Mouse (Mus musculus) lung, embryonic 15.5 days (tissue): ENCODE measurements at regions not wholly inside any gene's neighbourhood (a gene's known extent, or its start where the extent isn't known, plus 50 kb on each side); places are given as distances from the start of the nearest gene placed in this dataset.
A peak's percentile ranks its signal among the peaks of the same experiment; 100 is the strongest.

Source experiments
- ATAC-seq: fragments of 200-750 bp; cut with Nextera tagmentation; 2 replicates; pipeline ENCODE4 v1.8.0; 2017; ENCODE audit warnings: moderate number of reproducible peaks, borderline replicate concordance; ENCODE audit not compliant: low FRiP score, low TSS enrichment; ENCODE audit errors: extremely low read depth
- H3K27ac ChIP-seq: fragments of 300-500 bp; sonication (generic); 2 replicates; pipeline ENCODE4 v1.5.1; 2015; ENCODE audit warnings: moderate library complexity, mild to moderate bottlenecking, inconsistent platforms
- H3K27me3 ChIP-seq: fragments of 300-500 bp; sonication (generic); 2 replicates; pipeline ENCODE4 v1.6.1; 2015; ENCODE audit warnings: inconsistent platforms
- H3K36me3 ChIP-seq: fragments of 300-500 bp; sonication (generic); 2 replicates; pipeline ENCODE4 v1.6.1; 2015; ENCODE audit warnings: inconsistent platforms
- H3K4me1 ChIP-seq: fragments of 300-500 bp; sonication (generic); 2 replicates; pipeline ENCODE4 v1.6.1; 2015; ENCODE audit warnings: inconsistent platforms
- H3K4me2 ChIP-seq: fragments of 300-500 bp; sonication (generic); 2 replicates; pipeline ENCODE4 v1.6.1; 2015; ENCODE audit warnings: inconsistent platforms, mild to moderate bottlenecking, moderate library complexity
- H3K4me3 ChIP-seq: fragments of 300-500 bp; sonication (generic); 2 replicates; pipeline ENCODE4 v1.5.1; 2015; ENCODE audit warnings: mild to moderate bottlenecking, inconsistent platforms
- H3K9ac ChIP-seq: fragments of 300-500 bp; sonication (generic); 2 replicates; pipeline ENCODE4 v1.6.1; 2015; ENCODE audit warnings: inconsistent platforms
- H3K9me3 ChIP-seq: fragments of 300-500 bp; sonication (generic); 2 replicates; pipeline ENCODE4 v1.6.1; 2016; ENCODE audit warnings: inconsistent platforms
- WGBS: fragments of 180-500 bp; shearing (Covaris S2); methylation state at CpG from one replicate; pipeline ENCODE4 v1.1.7; 2015; 5-methylcytosine and 5-hydroxymethylcytosine counted together

DNA sequence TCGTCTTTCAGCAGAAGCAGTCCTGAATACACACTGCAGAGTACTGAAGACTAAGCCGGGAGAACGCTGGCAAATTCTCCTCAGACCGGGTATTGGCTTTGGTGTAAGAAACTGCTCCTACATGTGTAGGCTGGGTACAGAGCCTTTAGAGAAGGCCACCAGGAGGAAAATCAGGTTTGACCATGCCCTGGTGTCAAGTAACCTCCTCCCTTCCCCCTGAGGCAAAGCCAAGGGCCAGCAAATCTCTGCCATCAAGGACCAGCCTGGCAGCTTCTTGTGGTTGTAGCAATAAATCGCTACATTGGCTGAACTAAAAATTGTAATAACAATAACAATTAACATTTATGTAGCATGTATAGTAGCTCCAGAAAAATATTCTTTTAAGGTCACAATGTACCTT lies 237.8 kb downstream of the Snx10 start:
- Histone ChIP-seq H3K9me3 (no peaks in the 10 kb centered on the region), H3K9ac (no peak overlapping the region), H3K4me1 (no peaks in the 10 kb centered on the region), H3K4me2 (no peak overlapping the region), H3K27me3 (no peaks in the 10 kb centered on the region), H3K36me3 (no peaks in the 10 kb centered on the region), H3K4me3 (no peak overlapping the region), H3K27ac (no peak overlapping the region)
- ATAC-seq = no peak
- 52% methylated on average over 5 of the region's 5 CpGs for WGBS

DNA sequence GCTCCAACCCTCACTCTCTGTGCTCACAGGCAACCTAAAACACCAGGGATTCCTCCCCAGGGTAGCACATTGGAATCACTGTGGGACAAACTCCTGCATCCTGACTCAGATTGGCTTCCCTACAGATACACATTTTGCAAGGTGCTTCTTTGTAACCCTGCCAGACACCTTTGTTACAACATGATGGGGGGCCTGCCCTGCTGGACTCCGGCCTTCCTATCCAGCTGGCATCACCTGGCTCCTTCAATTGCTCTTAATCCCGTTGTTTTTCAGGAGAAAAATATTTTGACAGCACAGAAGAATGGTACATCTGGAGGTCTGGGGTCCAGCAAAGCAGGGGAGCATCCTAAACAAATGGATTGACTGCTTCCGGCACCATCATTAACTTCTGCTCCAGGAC lies 242.8 kb downstream of the Snx10 start:
- Histone ChIP-seq H3K36me3 (no peaks in the 10 kb centered on the region), H3K4me2 (no peak overlapping the region), H3K9ac (no peak overlapping the region), H3K4me3 (no peak overlapping the region), H3K9me3 (no peaks in the 10 kb centered on the region), H3K27me3 (0 out of 2 replicates have a peak, but pooled peaks cover 9% of the 10 kb centered on the region), H3K4me1 (peaks cover 9% of the 10 kb centered on the region), H3K27ac (no peak overlapping the region)
- ATAC-seq = no peak
- WGBS = 39% methylated on average over 3 of the region's 3 CpGs

DNA sequence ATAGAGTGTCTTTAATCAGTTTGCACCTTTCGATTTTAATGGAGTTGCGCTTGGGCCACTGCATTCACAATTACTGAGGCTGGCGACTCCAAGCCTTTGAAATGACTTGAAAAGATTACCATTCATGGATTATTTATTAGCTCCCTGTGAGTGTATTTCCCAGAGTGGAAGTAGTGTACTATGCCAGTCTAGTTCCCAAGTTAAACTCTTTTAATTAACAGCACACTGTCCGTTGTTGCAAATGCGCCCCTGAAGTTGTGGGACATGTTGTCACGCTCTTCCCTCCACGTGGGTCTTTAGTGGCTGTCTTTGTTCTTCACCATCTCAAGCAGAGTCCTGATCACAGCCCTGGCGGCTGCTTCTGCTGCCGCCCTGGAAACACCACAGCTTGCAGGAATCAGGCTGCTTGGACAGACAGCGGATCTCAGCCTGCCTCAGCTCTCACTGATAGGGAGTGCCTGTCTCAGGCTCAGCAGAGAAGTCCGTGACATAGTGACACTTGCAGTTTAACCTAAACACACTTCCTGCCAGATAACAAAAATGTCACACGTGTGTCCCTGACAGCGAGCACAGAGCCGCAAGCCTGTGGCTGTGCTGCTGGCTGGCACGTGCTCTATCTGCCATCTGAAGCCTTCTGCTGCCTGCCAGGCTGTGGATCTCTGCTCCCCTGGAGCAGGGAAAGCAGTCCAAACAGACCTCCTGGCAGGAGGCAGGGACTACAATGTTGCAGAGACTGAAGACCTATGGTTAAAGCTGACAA lies 244.1 kb downstream of the Snx10 start:
- peak; percentile 46; the same call in 1 of the 2 replicates for ATAC-seq
- Histone ChIP-seq H3K27ac (no peak overlapping the region), H3K4me2 (peak overlapping the region; percentile 51), H3K4me1 (peaks cover 9% of the 10 kb centered on the region), H3K9me3 (no peaks in the 10 kb centered on the region), H3K27me3 (0 out of 2 replicates have a peak, but pooled peaks cover 12% of the 10 kb centered on the region), H3K36me3 (no peaks in the 10 kb centered on the region), H3K4me3 (peak overlapping the region; percentile 8; the same call in 1 of the 2 replicates), H3K9ac (no peak overlapping the region)
- 12% methylated on average over 15 of the region's 15 CpGs for WGBS

DNA sequence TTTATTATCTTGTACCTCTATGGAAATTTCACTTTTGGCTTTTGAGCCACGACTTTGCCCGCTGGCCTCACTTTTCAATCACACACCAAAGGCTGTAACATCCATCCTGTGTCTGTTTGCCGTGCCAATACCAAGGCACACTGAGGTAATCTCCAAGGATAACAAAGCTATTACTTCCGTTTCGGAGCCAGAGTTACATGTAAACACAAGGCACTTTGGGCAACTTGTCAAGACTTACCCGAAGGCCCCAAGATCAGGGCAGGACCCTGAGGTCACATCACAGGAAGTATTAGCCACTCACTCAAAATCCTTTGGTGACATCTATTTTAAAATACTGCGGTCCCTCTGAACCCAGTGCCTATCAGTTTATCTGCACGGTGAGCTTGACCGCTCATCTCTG lies 241.3 kb downstream of the Skap2 start:
- no peak overlapping the region for H3K27ac ChIP-seq
- H3K4me1 ChIP-seq = peaks cover 9% of the 10 kb centered on the region
- H3K36me3 ChIP-seq = no peaks in the 10 kb centered on the region
- H3K9ac ChIP-seq = no peak overlapping the region
- WGBS = 38% methylated on average over 9 of the region's 9 CpGs
- H3K4me2 ChIP-seq = no peak overlapping the region
- no peaks in the 10 kb centered on the region for H3K9me3 ChIP-seq
- ATAC-seq = no peak
- 0 out of 2 replicates have a peak, but pooled peaks cover 12% of the 10 kb centered on the region for H3K27me3 ChIP-seq
- H3K4me3 ChIP-seq = no peak overlapping the region

DNA sequence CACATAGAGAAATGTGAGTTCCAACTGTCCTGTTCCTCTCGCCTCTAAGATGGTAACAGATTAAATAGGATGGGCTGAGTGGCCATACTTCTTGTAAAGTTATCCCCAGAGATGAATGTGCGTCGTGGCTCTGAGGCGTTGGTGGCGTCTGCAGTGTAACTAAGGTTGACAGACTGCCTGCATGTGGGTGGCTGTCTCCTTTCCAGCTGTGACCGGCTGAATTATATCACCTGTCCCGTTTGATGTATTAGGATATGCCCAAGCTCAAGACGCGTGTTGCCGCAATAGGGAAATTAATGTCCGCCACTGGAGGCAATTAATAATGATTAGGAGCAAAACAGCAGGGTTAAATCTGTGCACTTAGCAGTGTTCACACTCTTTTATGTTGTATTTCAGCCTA lies 240.9 kb downstream of the Skap2 start:
- H3K9me3 ChIP-seq = no peaks in the 10 kb centered on the region
- H3K27ac ChIP-seq = no peak overlapping the region
- H3K36me3 ChIP-seq = no peaks in the 10 kb centered on the region
- WGBS = 36% methylated on average over 11 of the region's 11 CpGs
- no peak overlapping the region for H3K4me3 ChIP-seq
- peaks cover 9% of the 10 kb centered on the region for H3K4me1 ChIP-seq
- no peak overlapping the region for H3K4me2 ChIP-seq
- H3K27me3 ChIP-seq = 0 out of 2 replicates have a peak, but pooled peaks cover 12% of the 10 kb centered on the region
- H3K9ac ChIP-seq = no peak overlapping the region
- no peak for ATAC-seq

DNA sequence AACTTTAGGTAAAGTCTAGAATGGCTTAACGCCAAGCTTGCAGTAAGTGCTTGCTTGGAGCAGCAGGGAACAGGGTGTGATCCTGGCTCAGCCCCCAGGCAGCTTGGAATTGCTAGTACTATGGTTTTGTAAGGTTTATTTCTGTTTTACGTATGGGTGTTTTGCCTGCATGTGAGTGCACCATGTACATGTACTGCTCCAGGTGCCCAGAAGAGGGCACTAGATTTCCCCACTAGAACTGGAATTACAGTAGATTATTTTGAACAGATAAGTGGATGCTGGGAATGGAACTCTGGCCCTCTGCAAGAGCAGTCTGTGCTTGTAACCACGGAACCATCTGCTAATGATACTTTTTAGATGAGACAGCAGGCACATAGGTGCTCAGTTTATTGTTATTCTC lies 237.6 kb downstream of the Skap2 start:
- Histone ChIP-seq H3K4me1 (no peaks in the 10 kb centered on the region), H3K9ac (no peak overlapping the region), H3K9me3 (no peaks in the 10 kb centered on the region), H3K4me3 (no peak overlapping the region), H3K27me3 (0 out of 2 replicates have a peak, but pooled peaks cover 6% of the 10 kb centered on the region), H3K4me2 (no peak overlapping the region), H3K36me3 (no peaks in the 10 kb centered on the region), H3K27ac (no peak overlapping the region)
- ATAC-seq = no peak
- 81% methylated on average over 3 of the region's 3 CpGs for WGBS

DNA sequence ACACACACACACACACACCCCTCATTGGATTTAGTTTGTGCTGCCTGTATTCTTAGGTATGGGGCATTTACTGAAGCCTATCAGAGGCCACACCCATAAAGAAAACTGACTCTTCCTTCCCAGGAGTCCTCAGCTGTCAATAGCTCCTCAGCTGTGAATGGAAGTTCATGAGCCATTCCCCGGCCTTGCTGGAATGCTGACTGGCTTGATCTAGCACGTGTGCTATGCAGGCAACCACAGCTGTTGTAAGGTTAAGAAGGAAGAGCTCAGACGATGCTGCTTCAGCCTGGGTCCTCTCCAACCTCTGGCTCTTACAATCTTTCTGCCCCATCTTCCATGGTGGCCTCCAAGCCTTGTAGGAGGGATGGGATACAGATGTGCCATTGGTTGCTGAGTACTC lies 226.7 kb downstream of the Skap2 start:
- Histone ChIP-seq H3K4me1 (no peaks in the 10 kb centered on the region), H3K4me3 (no peak overlapping the region), H3K9ac (no peak overlapping the region), H3K27ac (no peak overlapping the region), H3K27me3 (no peaks in the 10 kb centered on the region), H3K9me3 (no peaks in the 10 kb centered on the region), H3K4me2 (no peak overlapping the region), H3K36me3 (no peaks in the 10 kb centered on the region)
- WGBS = 26% methylated on average over 3 of the region's 3 CpGs
- no peak for ATAC-seq

DNA sequence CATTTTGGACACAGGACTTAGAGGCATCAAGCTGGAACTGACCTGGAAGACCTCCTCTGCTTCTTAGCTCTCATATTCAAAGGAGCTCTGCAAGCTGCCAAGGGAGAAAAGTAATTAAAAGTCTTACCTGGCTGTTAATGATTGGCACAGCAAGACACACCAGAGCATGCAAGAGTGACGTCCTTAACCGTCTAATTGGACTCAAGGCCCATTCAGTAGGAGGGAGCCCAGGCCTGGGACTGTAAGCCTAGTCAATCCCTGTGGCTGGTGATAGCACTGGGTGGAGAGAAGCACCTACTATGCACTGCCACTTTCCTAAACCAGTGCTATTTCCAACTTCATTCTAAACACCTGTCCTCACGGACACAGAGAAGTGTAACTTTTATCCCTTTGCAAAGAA lies 225.5 kb downstream of the Skap2 start:
- Histone ChIP-seq H3K9me3 (no peaks in the 10 kb centered on the region), H3K9ac (no peak overlapping the region), H3K36me3 (no peaks in the 10 kb centered on the region), H3K27ac (no peak overlapping the region), H3K4me3 (no peak overlapping the region), H3K4me1 (no peaks in the 10 kb centered on the region), H3K4me2 (no peak overlapping the region), H3K27me3 (no peaks in the 10 kb centered on the region)
- no peak for ATAC-seq
- WGBS = 68% methylated on average over 3 of the region's 3 CpGs

DNA sequence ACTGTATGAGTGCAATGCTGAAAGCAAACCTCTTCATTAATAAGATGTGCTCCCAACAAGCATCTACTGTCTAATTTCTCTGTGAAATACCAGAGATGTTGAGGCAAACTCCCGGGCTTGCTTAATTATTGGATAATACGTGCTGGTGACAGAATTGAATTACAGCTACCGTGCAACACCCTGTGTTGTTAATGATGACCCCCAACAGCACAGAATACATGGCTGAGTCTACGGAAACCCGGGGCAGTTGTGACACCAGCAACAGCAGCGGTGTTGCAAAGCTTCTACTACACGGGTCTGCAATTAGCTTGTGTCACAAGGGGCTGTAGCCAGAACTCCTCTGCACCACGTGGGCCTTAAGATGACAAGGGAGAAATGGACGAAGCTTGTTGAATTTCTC lies 224.2 kb downstream of the Skap2 start:
- no peak overlapping the region for H3K4me2 ChIP-seq
- H3K9me3 ChIP-seq = no peaks in the 10 kb centered on the region
- H3K36me3 ChIP-seq = no peaks in the 10 kb centered on the region
- WGBS = 78% methylated on average over 9 of the region's 9 CpGs
- ATAC-seq = no peak
- no peaks in the 10 kb centered on the region for H3K4me1 ChIP-seq
- H3K9ac ChIP-seq = no peak overlapping the region
- no peak overlapping the region for H3K4me3 ChIP-seq
- H3K27me3 ChIP-seq = no peaks in the 10 kb centered on the region
- H3K27ac ChIP-seq = no peak overlapping the region

DNA sequence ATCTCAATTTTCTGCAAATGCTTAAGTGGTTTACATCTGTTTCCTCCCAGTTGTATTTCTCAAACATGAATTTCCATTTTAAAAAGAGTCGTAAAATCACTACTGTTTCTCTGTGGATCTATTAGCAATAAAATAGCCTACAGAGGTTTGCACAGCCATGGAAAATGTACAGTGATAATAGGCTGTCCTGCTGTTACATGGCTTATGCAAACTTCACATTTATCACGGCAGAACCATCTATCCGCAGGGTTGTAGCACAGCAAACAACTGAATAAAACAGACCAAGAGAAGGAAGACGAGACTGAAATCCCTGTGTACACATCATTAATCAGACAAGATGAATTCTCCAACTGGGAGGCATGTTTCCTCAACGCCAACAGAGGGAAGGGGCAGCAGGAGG lies 222.1 kb downstream of the Skap2 start:
- no peak overlapping the region for H3K27ac ChIP-seq
- H3K9me3 ChIP-seq = no peaks in the 10 kb centered on the region
- 41% methylated on average over 5 of the region's 5 CpGs for WGBS
- H3K4me1 ChIP-seq = no peaks in the 10 kb centered on the region
- H3K9ac ChIP-seq = no peak overlapping the region
- no peaks in the 10 kb centered on the region for H3K36me3 ChIP-seq
- H3K27me3 ChIP-seq = no peaks in the 10 kb centered on the region
- H3K4me3 ChIP-seq = no peak overlapping the region
- no peak for ATAC-seq
- no peak overlapping the region for H3K4me2 ChIP-seq

DNA sequence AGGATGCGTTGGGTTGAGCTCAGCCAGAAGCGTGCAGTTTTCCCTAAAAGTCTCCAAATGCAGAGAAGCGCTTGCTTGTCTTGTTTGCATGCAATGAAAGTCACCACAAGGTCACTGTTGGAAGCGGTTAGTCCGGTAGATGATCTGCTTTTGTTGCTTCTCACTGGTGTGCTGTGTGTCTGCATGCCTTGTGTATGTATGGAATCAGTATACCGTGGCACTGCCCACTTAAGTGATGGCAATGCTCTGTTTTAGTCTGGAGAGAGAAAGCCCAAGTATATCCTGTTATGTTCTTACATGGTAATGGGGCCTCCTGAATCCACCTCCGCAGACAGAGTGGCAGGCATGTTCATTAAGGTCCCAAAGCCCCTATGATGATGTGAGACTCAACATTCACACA lies 221.7 kb downstream of the Skap2 start:
- WGBS = 78% methylated on average over 7 of the region's 7 CpGs
- no peak for ATAC-seq

DNA sequence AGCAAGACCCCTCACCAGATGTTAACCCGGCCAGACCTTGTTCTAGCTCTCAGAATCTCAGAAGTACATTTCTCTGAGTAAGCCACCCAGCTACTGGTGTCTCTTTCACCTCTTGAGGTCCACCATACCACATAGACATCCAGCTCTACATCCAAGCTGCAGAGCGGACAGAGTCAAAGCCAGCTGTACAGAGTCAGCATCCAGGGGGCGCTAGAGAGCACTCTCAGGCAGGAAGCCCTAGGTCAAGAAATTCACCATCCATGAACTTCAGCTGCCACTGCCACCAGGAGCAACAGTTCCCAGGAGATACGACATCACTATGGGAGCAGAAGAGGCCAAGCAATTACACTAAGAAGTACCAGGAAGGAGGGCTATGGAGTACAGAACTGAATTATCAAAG lies 217.0 kb downstream of the Skap2 start:
- no peak for ATAC-seq
- Histone ChIP-seq H3K27me3 (no peaks in the 10 kb centered on the region), H3K4me1 (no peaks in the 10 kb centered on the region), H3K4me3 (no peak overlapping the region), H3K4me2 (no peak overlapping the region), H3K9me3 (no peaks in the 10 kb centered on the region), H3K36me3 (no peaks in the 10 kb centered on the region), H3K9ac (no peak overlapping the region), H3K27ac (no peak overlapping the region)
- WGBS = 55% methylated on average over 4 of the region's 4 CpGs

More for the DNA sequence above, 221.7 kb downstream of the Skap2 start:
- H3K4me1 ChIP-seq = no peaks in the 10 kb centered on the region
- no peaks in the 10 kb centered on the region for H3K9me3 ChIP-seq
- H3K4me2 ChIP-seq = no peak overlapping the region
- no peaks in the 10 kb centered on the region for H3K36me3 ChIP-seq
- H3K27ac ChIP-seq = no peak overlapping the region
- H3K9ac ChIP-seq = no peak overlapping the region
- H3K27me3 ChIP-seq = no peaks in the 10 kb centered on the region
- no peak overlapping the region for H3K4me3 ChIP-seq
